Mouse (Mus musculus): ENCODE data around the gene Entpd2.

DNA sequence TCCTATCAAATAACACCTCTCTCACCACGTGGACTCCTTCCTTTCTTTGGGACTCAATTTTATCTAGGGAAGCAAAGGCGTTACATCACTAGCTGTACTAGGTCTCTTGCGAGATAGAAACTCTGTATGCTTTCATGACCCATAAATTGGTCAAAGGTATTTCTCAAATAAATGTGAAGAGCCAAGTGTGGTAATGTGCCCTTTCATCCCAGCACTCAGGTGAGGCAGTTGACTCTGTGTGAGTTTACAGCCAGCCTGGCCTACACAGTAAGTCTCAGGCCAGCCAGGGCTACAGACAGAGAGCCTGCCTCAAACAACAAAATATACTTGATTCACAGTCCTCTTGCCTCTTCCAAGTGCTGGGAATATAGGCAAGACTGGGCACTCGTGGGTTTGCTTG lies 35.8 kb upstream of the Entpd2 start:
- no peak for TF ChIP-seq GATA1 (IDR thresholded peaks at IDR 0.05; ENCODE audit: low read length)
- no peak for TF ChIP-seq TAL1 (IDR thresholded peaks at IDR 0.05; ENCODE audit: low read length)

All from erythroblast, embryonic 14.5 days (primary cell).